7 mouse cellular contexts compared by ENCODE assay signal in genomic region chr7:139200108-139200507, GRCm38 (mm10). TPM values are rescaled to one million over a fixed set of nuclear protein-coding genes. Genes with fewer than 3 reads are reported as not detected.
DNase-seq lines count a peak whose midpoint lies in the region; ATAC-seq and TF ChIP-seq lines count a peak whose summit lies in the region.

No protein-coding gene starts in this region.

- WGBS in heart, postnatal 0 days: 23% methylated on average over 7 of the region's 7 CpGs
- 27% methylated on average over 7 of the region's 7 CpGs for WGBS in small intestine, adult 2 months

- POLR2A ChIA-PET in Patski (lab: Charles Lee): no interaction called here

- H3K36me3 ChIP-seq in E14TG2a.4 (ENCODE audit: insufficient read depth, low read length): no peaks in the 10 kb centered on the region
- no peaks in the 10 kb centered on the region for H3K36me3 ChIP-seq in heart, postnatal 0 days (replicated peaks; ENCODE audit: control insufficient read depth, insufficient read depth, low read length)
- no peaks in the 10 kb centered on the region for H3K36me3 ChIP-seq in small intestine, adult 2 months (ENCODE audit: control insufficient read depth, insufficient read depth, low read length)

- H3K4me2 ChIP-seq in heart, postnatal 0 days (ENCODE audit: low read depth, low read length): no peak overlapping the region

- CTCF ChIA-PET in Patski (lab: Charles Lee): interaction anchor here (0.9 to 2.4 kb wide), 7 partner anchors 11 to 132 kb away, joined by 3 to 15 read pairs (median 3); no protein-coding TSS in a partner anchor

- no peak overlapping the region for H3K4me3 ChIP-seq in E14TG2a.4 (replicated peaks; ENCODE audit: low read length)
- H3K4me3 ChIP-seq in heart, postnatal 0 days (ENCODE audit: low read depth, low read length): no peak overlapping the region
- no peak overlapping the region for H3K4me3 ChIP-seq in small intestine, adult 2 months (ENCODE audit: low read depth, low read length)

- H3K27ac ChIP-seq in heart, postnatal 0 days (ENCODE audit: low read depth): no peak overlapping the region
- H3K27ac ChIP-seq in small intestine, adult 2 months (ENCODE audit: insufficient read depth, low read depth, low read length): no peak overlapping the region

- H3K27me3 ChIP-seq in E14TG2a.4 (ENCODE audit: insufficient read depth, low read length): peaks cover 7% of the 10 kb centered on the region; the same call in 1 of the 2 replicates
- H3K27me3 ChIP-seq in Patski: peaks cover 19% of the 10 kb centered on the region
- H3K27me3 ChIP-seq in heart, postnatal 0 days (ENCODE audit: control insufficient read depth, insufficient read depth, low read length): 0 out of 2 replicates have a peak, but pooled peaks cover 16% of the 10 kb centered on the region
- H3K27me3 ChIP-seq in small intestine, adult 2 months (ENCODE audit: control insufficient read depth, insufficient read depth, low read length): peaks cover 6% of the 10 kb centered on the region

- no peak for DNase-seq in Patski (ENCODE audit: low read depth, low spot score)
- peak; percentile 88 for DNase-seq in embryo, embryonic 10 days (ENCODE audit: low spot score)
- DNase-seq in heart, postnatal 0 days (ENCODE audit: low spot score): peak; percentile 66
- DNase-seq in layer of hippocampus, adult 9-11 months: peak; percentile 72

- TF ChIP-seq CTCF in E14TG2a.4 (conservative IDR thresholded peaks at IDR 0.05; ENCODE audit: low read length): peak; percentile 25; the same call in 1 of the 2 replicates
- peak; percentile 76 for TF ChIP-seq CTCF in Patski (IDR thresholded peaks at IDR 0.05)
- TF ChIP-seq CTCF in heart, postnatal 0 days (IDR thresholded peaks at IDR 0.05; ENCODE audit: low read depth): peak; percentile 88
- peak; percentile 69; the same call in 1 of the 2 replicates for TF ChIP-seq CTCF in small intestine, adult 2 months (IDR thresholded peaks at IDR 0.05; ENCODE audit: extremely low read depth, insufficient read length, insufficient replicate concordance, low read depth, low read length)

- H3K4me1 ChIP-seq in E14TG2a.4 (replicated peaks; ENCODE audit: low read depth, low read length): no peaks in the 10 kb centered on the region
- no peaks in the 10 kb centered on the region for H3K4me1 ChIP-seq in heart, postnatal 0 days (ENCODE audit: control insufficient read depth, insufficient read depth)
- H3K4me1 ChIP-seq in small intestine, adult 2 months (ENCODE audit: control insufficient read depth, insufficient read depth, insufficient read length, low read length): no peaks in the 10 kb centered on the region

- ATAC-seq in Patski: peak; percentile 66
- peak; percentile 68 for ATAC-seq in heart, postnatal 0 days (ENCODE audit: insufficient read depth, low read depth)
- ATAC-seq in megakaryocyte-erythroid progenitor cell, adult 5-6 weeks (replicated peaks; ENCODE audit: low FRiP score, low TSS enrichment, poor library complexity, severe bottlenecking): peak; percentile 70

- no peak for TF ChIP-seq POLR2A in small intestine, adult 2 months (IDR thresholded peaks at IDR 0.05; ENCODE audit: low read depth, low read length)

- TF ChIP-seq EP300 in heart, postnatal 0 days (IDR thresholded peaks at IDR 0.05; ENCODE audit: low read depth): no peak

- H3K9me3 ChIP-seq in E14TG2a.4 (ENCODE audit: low read length): no peaks in the 10 kb centered on the region
- H3K9me3 ChIP-seq in heart, postnatal 0 days (replicated peaks; ENCODE audit: control insufficient read depth, low read length): no peaks in the 10 kb centered on the region

- in situ Hi-C loops in Patski (cut with MboI; ENCODE audit: low pct_unique_long_range_greater_than_20kb): loop anchor here (25.0 kb wide), 1 partner anchor 363 kb away; the partner anchor contains the start of genes Mapk1ip1 and Ppp2r2d

- no peak overlapping the region for H3K9ac ChIP-seq in heart, postnatal 0 days (replicated peaks; ENCODE audit: low read depth, low read length)

RNA-seq across cellular contexts. Expression of gene Lrrc27, which starts 12.7 kb away (rescaled TPM):
- 4.6 TPM for polyA plus RNA-seq in Patski (2021)
- total RNA-seq in heart, postnatal 0 days (2014; rRNA removed; ENCODE audit: low replicate concordance): 1.9 and 2.9 TPM in 2 replicates
- polyA plus RNA-seq in heart, postnatal 0 days (2015; fragmentation: Nextera tagmentation; extraction: Ambion mirVana): 3.9 and 5.0 TPM in 2 replicates
- total RNA-seq in megakaryocyte-erythroid progenitor cell, adult 5-6 weeks (2014; fragmentation: Nextera tagmentation): 2.4 TPM in 1 of 2 replicates, not detected in the other
- total RNA-seq in megakaryocyte-erythroid progenitor cell, adult 5-6 weeks (2017): 0.56 and 1.4 TPM in 2 replicates
- polyA plus RNA-seq in small intestine, adult 2 months (2012; rRNA removed): 0.15 and 1.3 TPM in 2 replicates

RNA-seq across cellular contexts. Expression of gene Stk32c, which starts 13.0 kb away (rescaled TPM):
- polyA plus RNA-seq in Patski (2021): 0.13 TPM
- 0.31 and 0.42 TPM in 2 replicates for total RNA-seq in heart, postnatal 0 days (2014; rRNA removed; ENCODE audit: low replicate concordance)
- 0.08 TPM in 1 of 2 replicates, not detected in the other for polyA plus RNA-seq in heart, postnatal 0 days (2015; fragmentation: Nextera tagmentation; extraction: Ambion mirVana)
- not detected in 2 replicates for total RNA-seq in megakaryocyte-erythroid progenitor cell, adult 5-6 weeks (2014; fragmentation: Nextera tagmentation)
- 0.88 TPM in 1 of 2 replicates, not detected in the other for total RNA-seq in megakaryocyte-erythroid progenitor cell, adult 5-6 weeks (2017)
- polyA plus RNA-seq in small intestine, adult 2 months (2012; rRNA removed): 2.5 and 7.7 TPM in 2 replicates

RNA-seq across cellular contexts. Expression of gene Pwwp2b, which starts 48.2 kb away (rescaled TPM):
- polyA plus RNA-seq in Patski (2021): 11.6 TPM
- total RNA-seq in heart, postnatal 0 days (2014; rRNA removed; ENCODE audit: low replicate concordance): 9.0 and 9.4 TPM in 2 replicates
- 6.0 and 7.4 TPM in 2 replicates for polyA plus RNA-seq in heart, postnatal 0 days (2015; fragmentation: Nextera tagmentation; extraction: Ambion mirVana)
- total RNA-seq in megakaryocyte-erythroid progenitor cell, adult 5-6 weeks (2014; fragmentation: Nextera tagmentation): 1.4 and 2.4 TPM in 2 replicates
- total RNA-seq in megakaryocyte-erythroid progenitor cell, adult 5-6 weeks (2017): 1.1 and 2.1 TPM in 2 replicates
- polyA plus RNA-seq in small intestine, adult 2 months (2012; rRNA removed): 5.8 and 19.4 TPM in 2 replicates

Comparison
In these comparisons a context has a peak if more than half of its experiments do, and no peak if none do; other contexts are left out.
1. CTCF ChIP-seq: peak in every context shown above with its lines; median percentile 88 in heart, postnatal 0 days; 76 in Patski; 69 in small intestine, adult 2 months; 25 in E14TG2a.4.